Mouse (Mus musculus) E14TG2a.4 (cell line): Measurements from ENCODE around the gene Sema4c.

Source experiments
- CTCF ChIP-seq: conservative IDR thresholded peaks from 2 replicates; pipeline ENCODE4 v1.5.1; 2014; ENCODE audit warnings: low read length
- NANOG ChIP-seq: IDR thresholded peaks from 2 replicates; pipeline ENCODE4 v1.6.1; 2014; ENCODE audit warnings: borderline replicate concordance, low read length, mixed read lengths
- POU5F1 ChIP-seq: IDR thresholded peaks from 2 replicates; pipeline ENCODE4 v1.6.1; 2014; ENCODE audit warnings: low read length, borderline replicate concordance

GRCm38 (mm10) chr1:36595167-36595931 lies 37.2 kb upstream of the Sema4c start:
- TF ChIP-seq CTCF (no peak), POU5F1 (no peak), NANOG (no peak)
